Mouse (Mus musculus) forebrain, embryonic 14.5 days (tissue): ENCODE results near the gene Trrap. TPM values are rescaled to one million over a fixed set of nuclear protein-coding genes. Genes with fewer than 3 reads are reported as not detected.

Experiments used
- ATAC-seq: fragments of 200-750 bp; cut with Nextera tagmentation; 2 replicates; pipeline ENCODE4 v1.8.0; 2017; ENCODE audit warnings: mild to moderate bottlenecking, moderate library complexity
- DNase-seq: peaks from one replicate; pipeline ENCODE4 v3.0.0-alpha.2; 2015; ENCODE audit warnings: low spot score
- H3K27ac ChIP-seq: fragments of 300-500 bp; sonication (generic); 2 replicates; pipeline ENCODE4 v1.5.1; 2014; ENCODE audit warnings: low read depth, mild to moderate bottlenecking, control low read depth, low read length, moderate library complexity
- H3K27me3 ChIP-seq: fragments of 300-500 bp; sonication (generic); replicated peaks from 2 replicates; pipeline ENCODE4 v1.6.1; 2014; ENCODE audit warnings: low read length, control low read depth, mixed read lengths; ENCODE audit not compliant: control insufficient read depth, insufficient read depth
- H3K36me3 ChIP-seq: fragments of 300-500 bp; sonication (generic); 2 replicates; pipeline ENCODE4 v1.6.1; 2014; ENCODE audit warnings: low read length, control low read depth; ENCODE audit not compliant: control insufficient read depth, insufficient read depth
- H3K4me1 ChIP-seq: fragments of 300-500 bp; sonication (generic); 2 replicates; pipeline ENCODE4 v1.6.1; 2014; ENCODE audit warnings: antibody characterized with exemption, low read length, control low read depth; ENCODE audit not compliant: control insufficient read depth, insufficient read depth
- H3K4me2 ChIP-seq: fragments of 300-500 bp; sonication (generic); 2 replicates; pipeline ENCODE4 v1.6.1; 2014; ENCODE audit warnings: mild to moderate bottlenecking, control low read depth, low read length
- H3K4me3 ChIP-seq: fragments of 300-500 bp; sonication (generic); 2 replicates; pipeline ENCODE4 v1.5.1; 2014; ENCODE audit warnings: low read depth, low read length, control low read depth
- H3K9ac ChIP-seq: fragments of 300-500 bp; sonication (generic); 2 replicates; pipeline ENCODE4 v1.6.1; 2014; ENCODE audit warnings: mild to moderate bottlenecking, low read length, control low read depth, moderate library complexity
- H3K9me3 ChIP-seq: fragments of 300-500 bp; sonication (generic); replicated peaks from 2 replicates; pipeline ENCODE4 v1.6.1; 2016; ENCODE audit warnings: low read length, control low read depth, mixed read lengths; ENCODE audit not compliant: control insufficient read depth
- WGBS: fragments of 180-500 bp; shearing (Covaris S2); extraction: QIAGEN DNeasy Blood & Tissue Kit; methylation state at CpG from one replicate; pipeline ENCODE4 v1.1.7; 2014; 5-methylcytosine and 5-hydroxymethylcytosine counted together
- polyA plus RNA-seq: library from polyadenylated mRNA; unstranded; fragments of >200 nt; fragmentation: Nextera tagmentation; extraction: Ambion mirVana; gene quantifications from 2 replicates; pipeline ENCODE4 v1.2.1, GENCODE M21; 2014

The Trrap gene
- polyA plus RNA-seq, 1 experiment from 2014 or later = 54.0 TPM

- H3K27me3 ChIP-seq = no peaks in the 10 kb centered on the region
- H3K4me1 ChIP-seq = no peaks in the 10 kb centered on the region
- no peak overlapping the region for H3K9ac ChIP-seq
- H3K9me3 ChIP-seq = no peaks in the 10 kb centered on the region
- H3K4me3 ChIP-seq = no peak overlapping the region
- peaks cover 99% of the 10 kb centered on the region for H3K36me3 ChIP-seq
- WGBS = 93% methylated on average over 8 of the region's 8 CpGs
- DNase-seq (no peak), ATAC-seq (no peak)
- H3K27ac ChIP-seq = no peak overlapping the region
- H3K4me2 ChIP-seq = no peak overlapping the region
These were observed 35.5 kb downstream of the Trrap start for GRCm38 (mm10) chr5:144803066-144803465.

- 93% methylated on average over 7 of the region's 7 CpGs for WGBS
- Histone ChIP-seq H3K9me3 (no peaks in the 10 kb centered on the region), H3K27ac (no peak overlapping the region), H3K36me3 (peaks cover 99% of the 10 kb centered on the region), H3K27me3 (no peaks in the 10 kb centered on the region), H3K9ac (no peak overlapping the region), H3K4me3 (no peak overlapping the region), H3K4me1 (no peaks in the 10 kb centered on the region), H3K4me2 (no peak overlapping the region)
- DNase-seq = no peak
- no peak for ATAC-seq
These were observed 36.6 kb downstream of the Trrap start for GRCm38 (mm10) chr5:144804181-144804580.

GRCm38 (mm10) chr5:144806931-144807330, 39.4 kb downstream of the Trrap start:
- WGBS = 97% methylated on average over 10 of the region's 10 CpGs
- H3K9me3 ChIP-seq = no peaks in the 10 kb centered on the region
- no peak overlapping the region for H3K4me2 ChIP-seq
- H3K4me3 ChIP-seq = no peak overlapping the region
- H3K27ac ChIP-seq = no peak overlapping the region
- no peak for ATAC-seq
- H3K9ac ChIP-seq = no peak overlapping the region
- H3K4me1 ChIP-seq = no peaks in the 10 kb centered on the region
- DNase-seq = no peak
- H3K36me3 ChIP-seq = peaks cover 99% of the 10 kb centered on the region
- H3K27me3 ChIP-seq = no peaks in the 10 kb centered on the region

DNA sequence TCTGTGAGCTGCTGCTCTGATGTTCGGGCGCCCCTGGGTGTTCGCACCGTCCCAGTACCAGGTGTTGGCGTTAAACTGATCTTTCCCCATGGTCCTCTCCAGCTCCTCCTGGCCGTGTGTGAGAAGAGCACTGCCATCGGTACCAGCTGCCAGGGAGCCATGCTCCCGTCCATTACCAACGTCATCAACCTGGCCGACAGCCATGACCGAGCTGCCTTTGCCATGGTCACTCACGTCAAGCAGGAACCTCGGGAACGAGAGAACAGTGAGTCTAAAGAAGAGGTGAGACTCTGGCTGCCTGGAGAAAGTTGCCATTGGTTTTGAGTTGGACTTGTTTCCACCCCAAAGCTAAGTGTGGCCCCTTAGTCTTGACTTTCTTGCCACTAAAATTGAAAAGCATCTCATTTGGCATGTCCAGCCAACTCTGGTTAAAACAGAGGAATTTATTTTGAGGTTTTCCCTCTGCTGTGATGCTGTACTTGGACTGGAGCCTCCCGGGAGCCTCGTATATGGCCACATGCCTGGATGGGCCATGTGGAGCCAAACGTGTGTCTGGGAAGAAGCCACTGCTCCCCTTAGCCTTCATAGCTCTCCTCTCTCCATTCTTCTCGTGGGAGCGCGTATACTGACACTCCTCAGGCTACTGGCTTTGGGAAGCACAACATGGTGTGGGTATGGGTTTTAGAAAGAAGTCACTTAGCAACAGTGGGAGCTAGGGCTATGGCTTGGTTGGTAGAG, 61.0 kb downstream of the Trrap start:
- no peak for DNase-seq

GRCm38 (mm10) chr5:144829631-144830030, 62.1 kb downstream of the Trrap start:
- ATAC-seq = no peak
- H3K36me3 ChIP-seq = peaks cover 100% of the 10 kb centered on the region
- 97% methylated on average over 4 of the region's 4 CpGs for WGBS

More for the DNA sequence above, 61.0 kb downstream of the Trrap start:
- no peak overlapping the region for H3K9ac ChIP-seq
- no peaks in the 10 kb centered on the region for H3K4me1 ChIP-seq
- WGBS = 92% methylated on average over 20 of the region's 20 CpGs
- peaks cover 100% of the 10 kb centered on the region for H3K36me3 ChIP-seq
- H3K4me2 ChIP-seq = no peak overlapping the region
- no peak overlapping the region for H3K4me3 ChIP-seq
- ATAC-seq = no peak
- H3K9me3 ChIP-seq = no peaks in the 10 kb centered on the region
- H3K27me3 ChIP-seq = no peaks in the 10 kb centered on the region
- H3K27ac ChIP-seq = no peak overlapping the region

DNA sequence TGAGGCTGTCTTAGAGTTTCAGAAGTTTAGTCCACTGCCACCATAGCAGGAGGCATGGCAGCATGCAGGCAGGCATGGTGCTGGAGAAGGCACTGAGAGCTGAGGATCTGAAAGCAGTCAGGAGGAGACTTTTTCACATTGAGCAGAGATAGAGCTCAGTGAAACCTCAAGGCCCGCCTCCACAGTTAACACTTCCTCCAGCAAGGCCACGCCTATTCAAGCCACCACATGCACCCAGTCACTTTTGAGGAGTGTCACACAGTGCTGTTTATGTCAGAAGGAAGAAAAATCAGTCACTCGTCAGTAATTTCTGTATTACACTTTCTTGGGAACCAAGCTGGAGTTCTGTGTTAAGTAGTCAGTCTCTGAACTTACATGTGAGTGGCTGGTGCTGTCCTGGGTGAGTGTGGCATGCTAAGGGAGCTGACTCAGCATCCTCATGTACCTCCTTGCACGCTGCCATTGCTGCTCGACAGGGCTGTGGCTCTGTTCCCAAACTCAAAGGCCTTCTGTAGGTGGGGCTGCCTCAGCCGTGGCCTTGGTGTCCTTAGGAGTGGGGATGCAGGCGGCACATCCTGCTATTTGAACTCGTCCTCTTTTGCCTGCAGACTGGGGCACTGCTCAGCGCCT, 64.4 kb downstream of the Trrap start:
- H3K36me3 ChIP-seq = peaks cover 100% of the 10 kb centered on the region
- H3K4me3 ChIP-seq = no peak overlapping the region
- no peaks in the 10 kb centered on the region for H3K4me1 ChIP-seq
- ATAC-seq (no peak), DNase-seq (no peak)
- no peak overlapping the region for H3K27ac ChIP-seq
- no peak overlapping the region for H3K4me2 ChIP-seq
- no peaks in the 10 kb centered on the region for H3K9me3 ChIP-seq
- 88% methylated on average over 9 of the region's 9 CpGs for WGBS
- no peaks in the 10 kb centered on the region for H3K27me3 ChIP-seq
- no peak overlapping the region for H3K9ac ChIP-seq

More at GRCm38 (mm10) chr5:144829631-144830030, 62.1 kb downstream of the Trrap start:
- H3K9ac ChIP-seq = no peak overlapping the region
- no peaks in the 10 kb centered on the region for H3K4me1 ChIP-seq
- H3K9me3 ChIP-seq = no peaks in the 10 kb centered on the region
- no peak for DNase-seq
- no peaks in the 10 kb centered on the region for H3K27me3 ChIP-seq
- H3K4me3 ChIP-seq = no peak overlapping the region
- H3K4me2 ChIP-seq = no peak overlapping the region
- no peak overlapping the region for H3K27ac ChIP-seq

DNA sequence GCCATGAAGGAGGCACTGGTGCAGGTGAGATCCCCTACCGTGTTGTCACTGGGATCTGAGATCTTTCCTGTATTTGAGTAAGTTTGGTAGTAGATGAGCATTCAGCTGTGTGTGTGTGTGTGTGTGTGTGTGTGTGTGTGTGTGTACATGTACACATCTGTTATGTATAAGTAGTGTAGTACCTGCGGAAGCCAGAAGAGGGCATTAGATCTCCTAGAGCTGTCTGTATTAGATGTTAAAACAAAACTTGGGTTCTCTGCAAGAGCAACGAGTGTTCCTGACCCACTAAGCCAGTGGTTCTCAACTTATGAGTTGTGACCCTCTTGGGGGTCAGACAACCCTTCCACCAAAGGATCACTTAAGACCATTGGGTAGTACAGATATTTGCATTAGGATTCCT, 68.6 kb downstream of the Trrap start:
- Histone ChIP-seq H3K4me2 (no peak overlapping the region), H3K9me3 (no peaks in the 10 kb centered on the region), H3K27me3 (no peaks in the 10 kb centered on the region), H3K9ac (no peak overlapping the region), H3K36me3 (peaks cover 100% of the 10 kb centered on the region), H3K4me1 (no peaks in the 10 kb centered on the region), H3K4me3 (no peak overlapping the region), H3K27ac (no peak overlapping the region)
- DNase-seq = peak; percentile 44
- WGBS = 85% methylated on average over 3 of the region's 3 CpGs
- no peak for ATAC-seq

DNA sequence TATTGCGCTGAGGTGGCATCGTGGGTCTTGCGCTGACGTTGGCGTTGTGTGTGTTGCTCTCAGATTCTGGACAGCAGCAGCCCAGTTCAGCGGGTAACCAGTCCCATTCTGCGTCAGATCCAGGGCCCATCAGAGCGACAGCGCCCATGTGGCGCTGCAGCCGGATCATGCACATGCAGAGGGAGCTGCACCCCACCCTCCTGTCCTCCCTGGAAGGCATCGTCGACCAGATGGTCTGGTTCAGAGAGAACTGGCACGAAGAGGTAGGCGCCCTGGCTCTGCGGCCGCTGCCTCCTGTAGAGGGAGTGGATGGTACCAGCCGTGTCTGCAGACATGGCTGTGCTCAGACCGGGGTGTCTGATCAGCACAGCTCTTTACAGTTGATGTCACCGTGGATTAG, 77.8 kb downstream of the Trrap start:
- DNase-seq (no peak), ATAC-seq (no peak)
- WGBS = 94% methylated on average over 20 of the region's 20 CpGs
- Histone ChIP-seq H3K27ac (no peak overlapping the region), H3K27me3 (no peaks in the 10 kb centered on the region), H3K4me3 (no peak overlapping the region), H3K4me2 (no peak overlapping the region), H3K36me3 (peaks cover 100% of the 10 kb centered on the region), H3K9me3 (no peaks in the 10 kb centered on the region), H3K9ac (no peak overlapping the region), H3K4me1 (no peaks in the 10 kb centered on the region)

GRCm38 (mm10) chr5:144848735-144849134, 81.2 kb downstream of the Trrap start:
- no peaks in the 10 kb centered on the region for H3K27me3 ChIP-seq
- H3K4me1 ChIP-seq = no peaks in the 10 kb centered on the region
- ATAC-seq (no peak), DNase-seq (peak; percentile 17)
- H3K9me3 ChIP-seq = no peaks in the 10 kb centered on the region
- H3K4me3 ChIP-seq = no peak overlapping the region
- no peak overlapping the region for H3K9ac ChIP-seq
- 70% methylated on average over 5 of the region's 5 CpGs for WGBS
- H3K27ac ChIP-seq = no peak overlapping the region
- no peak overlapping the region for H3K4me2 ChIP-seq
- peaks cover 99% of the 10 kb centered on the region for H3K36me3 ChIP-seq
